Mouse (Mus musculus) kidney, adult 18-20 months (tissue): ENCODE data around the gene Cbr2.

Experiments used
- DNase-seq: peaks from one replicate; pipeline ENCODE4 v3.0.0; 2021

Gene Cbr2

GRCm38 (mm10) chr11:120730331-120730870 lies 1.5 kb downstream of the Cbr2 start:
- DNase-seq: no peak

- DNase-seq: peak; percentile 58
Observed at GRCm38 (mm10) chr11:120729432-120730050, 2.4 kb downstream of the Cbr2 start.

- DNase-seq: no peak
Observed at GRCm38 (mm10) chr11:120728530-120729240, 3.2 kb downstream of the Cbr2 start.

- DNase-seq: no peak
Observed at GRCm38 (mm10) chr11:120727564-120727963, 4.3 kb downstream of the Cbr2 start.

- peak; percentile 93 for DNase-seq
Observed at GRCm38 (mm10) chr11:120727169-120727527, 4.8 kb downstream of the Cbr2 start, which contains the start of gene Dcxr. Gene Dcxr, minus strand, starts transcription at chr11:120727281.

GRCm38 (mm10) chr11:120726243-120727168 lies 5.4 kb downstream of the Cbr2 start:
- DNase-seq: no peak

- no peak for DNase-seq
Observed at GRCm38 (mm10) chr11:120723509-120723908, 8.4 kb downstream of the Cbr2 start.

GRCm38 (mm10) chr11:120722761-120723382 lies 9.0 kb downstream of the Cbr2 start:
- DNase-seq: peak; percentile 59

GRCm38 (mm10) chr11:120722067-120722630 lies 9.8 kb downstream of the Cbr2 start:
- peak; percentile 48 for DNase-seq

- peak; percentile 70 for DNase-seq
Observed at GRCm38 (mm10) chr11:120721124-120722066, 10.5 kb downstream of the Cbr2 start, which contains the start of gene Rac3. Gene Rac3, plus strand, starts transcription at chr11:120721470.

GRCm38 (mm10) chr11:120720450-120720849 lies 11.5 kb downstream of the Cbr2 start:
- peak; percentile 90 for DNase-seq

GRCm38 (mm10) chr11:120719841-120720376 lies 12.0 kb downstream of the Cbr2 start:
- no peak for DNase-seq

GRCm38 (mm10) chr11:120719242-120719641 lies 12.7 kb downstream of the Cbr2 start:
- DNase-seq: no peak

- no peak for DNase-seq
Observed at GRCm38 (mm10) chr11:120715131-120715530, 16.8 kb downstream of the Cbr2 start.

GRCm38 (mm10) chr11:120714546-120714945 lies 17.4 kb downstream of the Cbr2 start:
- DNase-seq: no peak

- peak; percentile 96 for DNase-seq
Observed at GRCm38 (mm10) chr11:120713580-120714518, 18.1 kb downstream of the Cbr2 start, which contains the start of the genes Cenpx and Lrrc45. Gene Cenpx, minus strand, starts transcription at chr11:120713738. Gene Lrrc45, plus strand, starts transcription at chr11:120713925.

- peak; percentile 64 for DNase-seq
Observed at GRCm38 (mm10) chr11:120712771-120713568, 18.9 kb downstream of the Cbr2 start.

GRCm38 (mm10) chr11:120711980-120712604 lies 19.8 kb downstream of the Cbr2 start:
- DNase-seq: no peak
